In the genomic region with DNA sequence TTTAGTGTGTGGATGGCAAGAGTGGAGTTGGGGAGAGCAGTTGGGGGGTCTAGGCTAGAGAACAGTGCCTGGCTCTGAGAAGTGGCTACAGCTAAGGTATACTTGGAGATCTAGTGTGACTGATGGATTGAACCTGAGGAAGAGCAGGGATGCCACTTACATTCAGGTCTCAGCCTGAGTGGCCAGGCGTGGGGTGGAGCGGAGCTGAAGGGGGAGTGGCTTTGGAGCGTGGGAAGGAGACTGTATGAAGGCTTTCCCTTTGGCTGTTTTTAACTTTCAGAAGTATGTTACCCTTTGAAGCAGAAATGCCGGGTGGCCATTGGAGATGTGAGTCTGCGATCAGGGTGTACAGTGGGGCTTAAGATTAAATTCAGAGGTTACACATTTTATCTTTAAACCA, we compare ENCODE assay signal across 20 mouse cellular contexts. TPM values are rescaled to one million over a fixed set of nuclear protein-coding genes. Genes with fewer than 3 reads are reported as not detected.
"Had no signal": no experiment of that assay in that cellular context is flagged by ENCODE, and none has a peak within 500 bp of the region (broad histone marks: within the 10 kb centered on the region; RNA-seq: fewer than 3 reads in every experiment).

No protein-coding gene starts in this region.

- H3K4me2 ChIP-seq: liver, embryonic 13.5 days; midbrain, embryonic 12.5 days; midbrain, embryonic 15.5 days; neural tube, embryonic 12.5 days; neural tube, embryonic 15.5 days; stomach, embryonic 15.5 days had no signal

- H3K9ac ChIP-seq: liver, embryonic 13.5 days; midbrain, embryonic 12.5 days; midbrain, embryonic 15.5 days; neural tube, embryonic 12.5 days; neural tube, embryonic 15.5 days; stomach, embryonic 15.5 days had no signal

- H3K4me3 ChIP-seq: left cerebral cortex, adult 2 months; liver, embryonic 13.5 days; midbrain, embryonic 12.5 days; midbrain, embryonic 15.5 days; neural tube, embryonic 12.5 days; neural tube, embryonic 15.5 days; stomach, embryonic 15.5 days had no signal

- H3K9me3 ChIP-seq: liver, embryonic 13.5 days; midbrain, embryonic 15.5 days; neural tube, embryonic 12.5 days; neural tube, embryonic 15.5 days; stomach, embryonic 15.5 days had no signal

- H3K27ac ChIP-seq: left cerebral cortex, adult 2 months; liver, embryonic 13.5 days; midbrain, embryonic 12.5 days; midbrain, embryonic 15.5 days; neural tube, embryonic 12.5 days; neural tube, embryonic 15.5 days; stomach, embryonic 15.5 days had no signal

- H3K4me1 ChIP-seq: midbrain, embryonic 12.5 days; neural tube, embryonic 12.5 days; neural tube, embryonic 15.5 days; stomach, embryonic 15.5 days had no signal

- DNase-seq: kidney, adult 2 months; kidney, postnatal 14 days; kidney, postnatal 4 days; layer of hippocampus, adult 9-11 months; layer of hippocampus, postnatal 36 days; liver, embryonic 13.5 days; lung, adult 2 months; lung, postnatal 36 days; right cerebral cortex, adult 18-20 months; right cerebral cortex, postnatal 14 days; right cerebral cortex, postnatal 4 days; thymus, postnatal 25 days had no signal

- ATAC-seq: intestine, postnatal 0 days; midbrain, embryonic 15.5 days had no signal

- H3K36me3 ChIP-seq: liver, embryonic 13.5 days; midbrain, embryonic 12.5 days; midbrain, embryonic 15.5 days; neural tube, embryonic 12.5 days; neural tube, embryonic 15.5 days; stomach, embryonic 15.5 days had no signal

- H3K27me3 ChIP-seq: liver, embryonic 13.5 days; midbrain, embryonic 12.5 days; midbrain, embryonic 15.5 days; neural tube, embryonic 12.5 days; neural tube, embryonic 15.5 days; stomach, embryonic 15.5 days had no signal

RNA-seq across cellular contexts. Expression of gene Mboat2, which starts 26.7 kb away (rescaled TPM):
- polyA plus RNA-seq: liver, adult 2 months had no signal
